Mouse (Mus musculus) liver, adult 2 months (tissue): ENCODE data around the gene Tent4b. TPM values are rescaled to one million over a fixed set of nuclear protein-coding genes. Genes with fewer than 3 reads are reported as not detected.
"Not testable (repeated sequence)": the region's sequence is repeated elsewhere in the genome, so short reads cannot be mapped to it uniquely, and the experiment has no call there.

Experiments used
- DNase-seq: peaks from one replicate; pipeline ENCODE4 v3.0.0-alpha.2; 2011; ENCODE audit warnings: low read depth, low spot score; ENCODE audit errors: extremely low read depth
- H3K27ac ChIP-seq: fragments of 200-500 bp; replicated peaks from 2 replicates; pipeline ENCODE4 v1.5.1; 2012; ENCODE audit warnings: low read depth, mild to moderate bottlenecking, control low read depth, inconsistent platforms, low read length; ENCODE audit not compliant: insufficient read depth
- H3K27me3 ChIP-seq: fragments of 200-500 bp; 2 replicates; pipeline ENCODE4 v1.6.1; 2012; ENCODE audit warnings: mild to moderate bottlenecking, moderate library complexity, low read length, inconsistent platforms; ENCODE audit not compliant: control insufficient read depth, insufficient read depth
- H3K36me3 ChIP-seq: fragments of 200-500 bp; 2 replicates; pipeline ENCODE4 v1.6.1; 2012; ENCODE audit warnings: low read length, inconsistent platforms; ENCODE audit not compliant: control insufficient read depth, insufficient read depth
- H3K4me1 ChIP-seq: fragments of 200-500 bp; 2 replicates; pipeline ENCODE4 v1.6.1; 2011; ENCODE audit warnings: low read length; ENCODE audit not compliant: control insufficient read depth, insufficient read depth
- H3K4me3 ChIP-seq: fragments of 200-500 bp; 2 replicates; pipeline ENCODE4 v1.5.1; 2011; ENCODE audit warnings: low read depth, mild to moderate bottlenecking, control low read depth, low read length, moderate library complexity; ENCODE audit not compliant: insufficient read depth
- H3K79me2 ChIP-seq: fragments of 200-500 bp; 2 replicates; pipeline ENCODE4 v1.6.1; 2012; ENCODE audit warnings: inconsistent platforms, mild to moderate bottlenecking, low read length, moderate library complexity; ENCODE audit not compliant: control insufficient read depth, insufficient read depth
- H3K9ac ChIP-seq: fragments of 200-500 bp; 2 replicates; pipeline ENCODE4 v1.6.1; 2012; ENCODE audit warnings: low read depth, mild to moderate bottlenecking, control low read depth, inconsistent platforms, low read length
- CTCF ChIP-seq: fragments of 200-500 bp; IDR thresholded peaks from 2 replicates; pipeline ENCODE4 v1.5.1; 2011; ENCODE audit warnings: low read depth, low read length, control low read depth
- POLR2A ChIP-seq: fragments of 200-500 bp; IDR thresholded peaks from 2 replicates; pipeline ENCODE4 v1.6.1; 2011; ENCODE audit warnings: low read length, control low read depth; ENCODE audit not compliant: insufficient read depth; ENCODE audit errors: extremely low read depth
- WGBS: fragments of 180-500 bp; shearing (Covaris S2); methylation state at CpG from one replicate; pipeline ENCODE4 v1.1.7; 2018; 5-methylcytosine and 5-hydroxymethylcytosine counted together
- polyA plus RNA-seq: library from polyadenylated mRNA; depleted of rRNA; stranded (reverse); fragments of >200 nt; gene quantifications from 2 replicates; pipeline ENCODE4 v1.2.3, GENCODE M21; 2012
- total RNA-seq: library from RNA; depleted of rRNA; stranded (reverse); fragments of >200 nt; gene quantifications from 2 replicates; pipeline ENCODE4 v1.2.3, GENCODE M21; 2014

Tent4b gene
- total and polyA plus RNA-seq, 2 experiments = 18.0 to 22.4 TPM

DNA sequence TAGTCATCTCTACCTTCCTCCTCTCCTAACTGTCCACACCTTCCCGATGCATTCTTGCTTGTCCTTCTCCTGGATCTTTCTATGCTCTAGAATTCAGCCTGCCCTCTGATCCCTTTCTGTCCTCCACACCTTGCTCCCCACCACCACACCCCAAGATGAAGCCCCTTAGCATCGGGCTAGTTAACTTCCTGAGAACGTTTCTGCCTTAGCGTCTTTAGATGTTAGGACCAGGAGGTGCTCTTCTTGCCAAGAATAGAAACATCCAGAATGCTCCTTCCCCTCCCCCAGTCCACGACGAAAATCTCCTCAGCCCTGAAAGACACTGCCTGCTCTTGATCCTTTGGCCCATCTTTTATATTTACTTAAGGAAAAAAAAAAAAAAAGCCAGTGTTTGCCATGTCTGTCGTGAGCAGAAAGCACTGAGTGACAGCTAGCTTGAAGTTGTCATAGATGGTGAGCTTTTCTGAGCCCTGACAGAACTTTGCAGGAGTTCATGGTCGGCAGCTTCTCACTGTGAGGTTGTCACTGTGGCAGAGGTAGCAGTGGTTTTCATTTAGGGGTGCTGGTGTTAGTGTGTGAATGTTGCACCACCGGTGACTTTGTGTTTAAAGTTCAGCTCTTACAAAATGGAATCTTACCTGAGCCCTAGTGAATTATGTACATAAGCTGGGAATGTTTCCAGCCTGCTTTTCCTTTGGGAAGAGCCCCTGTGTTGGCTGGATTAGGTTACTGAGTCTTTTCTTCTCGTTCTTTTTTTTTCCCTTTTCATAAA is 1.9 kb downstream of the Tent4b start:
- WGBS = 4% methylated on average over 10 of the region's 10 CpGs
- H3K4me1 ChIP-seq = peaks cover 27% of the 10 kb centered on the region
- TF ChIP-seq POLR2A (no peak), CTCF (no peak)

DNA sequence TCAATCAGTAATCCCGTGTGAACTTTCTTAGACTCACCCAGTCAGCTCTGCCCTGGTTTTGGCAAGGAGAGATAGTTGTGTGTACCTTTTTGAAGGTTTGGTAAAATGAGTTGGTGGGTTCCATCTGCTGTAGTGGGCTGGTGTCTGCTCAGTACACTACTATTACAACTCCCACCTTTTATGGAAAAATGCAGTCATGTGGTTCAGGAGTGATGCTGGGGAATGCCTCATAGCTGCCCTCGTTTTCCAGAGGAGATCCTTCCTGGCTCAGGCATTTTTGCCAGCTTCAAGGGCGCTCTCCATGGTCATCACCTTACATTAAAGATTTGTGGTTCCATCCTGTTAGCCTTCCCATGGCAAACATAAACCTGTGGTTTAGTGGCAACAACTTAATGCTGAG is 2.6 kb downstream of the Tent4b start:
- DNase-seq = no peak
- WGBS = 22% methylated on average over 3 of the region's 3 CpGs
- H3K4me3 ChIP-seq = no peak overlapping the region; the same call in 1 of the 2 replicates

More for the DNA sequence above, 1.9 kb downstream of the Tent4b start:
- Histone ChIP-seq H3K36me3 (peaks cover 2% of the 10 kb centered on the region; the same call in 1 of the 2 replicates), H3K9ac (peak overlapping the region; percentile 94), H3K79me2 (peaks cover 43% of the 10 kb centered on the region), H3K27ac (peak overlapping the region; percentile 84), H3K27me3 (no peaks in the 10 kb centered on the region), H3K4me3 (peak overlapping the region; percentile 94)
- peak; percentile 94 for DNase-seq

DNA sequence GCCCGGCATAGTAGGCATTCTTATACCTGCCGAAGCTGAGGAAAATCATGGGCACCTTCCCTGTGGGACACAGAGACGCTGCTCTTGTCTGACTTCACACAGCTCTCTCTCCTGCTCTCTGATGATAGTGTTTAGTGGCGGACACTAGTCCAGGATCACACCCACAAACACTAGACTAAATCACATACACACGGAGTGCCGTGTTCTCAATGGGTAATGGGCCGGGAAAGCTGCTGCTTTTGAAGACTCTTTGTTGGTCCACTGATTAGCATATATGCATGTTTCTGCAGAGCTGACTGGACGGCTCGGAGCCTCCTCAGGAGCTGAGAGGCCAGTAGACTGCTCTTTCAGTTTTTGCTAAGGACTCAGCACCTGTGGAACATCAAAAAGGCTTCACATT is 7.0 kb downstream of the Tent4b start:
- peaks cover 55% of the 10 kb centered on the region for H3K4me1 ChIP-seq
- H3K36me3 ChIP-seq = peaks cover 7% of the 10 kb centered on the region; the same call in 1 of the 2 replicates
- H3K9ac ChIP-seq = no peak overlapping the region
- peaks cover 59% of the 10 kb centered on the region for H3K79me2 ChIP-seq
- H3K27me3 ChIP-seq = no peaks in the 10 kb centered on the region
- TF ChIP-seq CTCF = no peak
- no peak for TF ChIP-seq POLR2A
- DNase-seq = no peak
- H3K4me3 ChIP-seq = no peak overlapping the region
- H3K27ac ChIP-seq = no peak overlapping the region
- WGBS = 93% methylated on average over 9 of the region's 9 CpGs

More for the DNA sequence above, 2.6 kb downstream of the Tent4b start:
- Histone ChIP-seq H3K79me2 (peaks cover 46% of the 10 kb centered on the region), H3K4me1 (peaks cover 29% of the 10 kb centered on the region), H3K27me3 (no peaks in the 10 kb centered on the region), H3K9ac (peak overlapping the region; percentile 34), H3K27ac (peak overlapping the region; percentile 84), H3K36me3 (peaks cover 2% of the 10 kb centered on the region; the same call in 1 of the 2 replicates)
- no peak for TF ChIP-seq CTCF
- TF ChIP-seq POLR2A = no peak

DNA sequence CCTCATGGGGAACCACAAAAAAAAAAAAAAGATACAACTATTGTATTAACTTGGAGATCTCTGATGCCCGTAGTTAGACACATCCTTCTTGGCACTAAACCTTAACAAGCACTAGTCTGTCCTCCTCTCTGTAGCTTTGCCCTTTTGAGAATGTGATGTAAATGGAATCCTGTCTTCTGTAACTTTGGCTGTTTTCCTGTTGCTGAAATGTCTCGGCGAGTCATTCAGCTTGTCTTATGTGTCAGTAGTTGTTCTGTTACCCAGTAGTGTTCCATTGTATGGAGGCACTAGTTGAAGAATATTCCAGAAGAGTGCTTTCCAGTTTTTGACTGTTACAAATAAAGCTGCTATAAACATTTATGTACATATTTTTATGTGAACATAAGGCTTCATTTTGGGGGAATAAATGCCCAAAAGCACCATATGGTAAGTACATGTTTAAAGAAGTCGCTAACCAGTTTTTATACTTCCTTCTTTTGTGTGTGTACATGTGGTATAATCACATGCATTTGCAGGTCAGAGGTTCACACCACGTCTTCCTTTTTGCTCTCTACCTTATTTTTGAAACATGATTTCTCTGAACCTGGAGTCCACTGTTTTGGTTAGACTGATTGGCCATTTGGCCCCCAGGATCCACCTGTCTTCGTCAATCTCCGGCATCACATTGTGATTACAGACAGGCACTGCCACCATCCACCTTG is 8.3 kb downstream of the Tent4b start:
- DNase-seq = no peak
- TF ChIP-seq CTCF = no peak
- no peak for TF ChIP-seq POLR2A
- H3K79me2 ChIP-seq = peaks cover 61% of the 10 kb centered on the region
- no peak overlapping the region for H3K9ac ChIP-seq
- H3K4me1 ChIP-seq = peaks cover 49% of the 10 kb centered on the region
- no peak overlapping the region for H3K4me3 ChIP-seq
- no peak overlapping the region for H3K27ac ChIP-seq
- H3K36me3 ChIP-seq = peaks cover 7% of the 10 kb centered on the region; the same call in 1 of the 2 replicates
- H3K27me3 ChIP-seq = no peaks in the 10 kb centered on the region
- 64% methylated on average over 7 of the region's 7 CpGs for WGBS

DNA sequence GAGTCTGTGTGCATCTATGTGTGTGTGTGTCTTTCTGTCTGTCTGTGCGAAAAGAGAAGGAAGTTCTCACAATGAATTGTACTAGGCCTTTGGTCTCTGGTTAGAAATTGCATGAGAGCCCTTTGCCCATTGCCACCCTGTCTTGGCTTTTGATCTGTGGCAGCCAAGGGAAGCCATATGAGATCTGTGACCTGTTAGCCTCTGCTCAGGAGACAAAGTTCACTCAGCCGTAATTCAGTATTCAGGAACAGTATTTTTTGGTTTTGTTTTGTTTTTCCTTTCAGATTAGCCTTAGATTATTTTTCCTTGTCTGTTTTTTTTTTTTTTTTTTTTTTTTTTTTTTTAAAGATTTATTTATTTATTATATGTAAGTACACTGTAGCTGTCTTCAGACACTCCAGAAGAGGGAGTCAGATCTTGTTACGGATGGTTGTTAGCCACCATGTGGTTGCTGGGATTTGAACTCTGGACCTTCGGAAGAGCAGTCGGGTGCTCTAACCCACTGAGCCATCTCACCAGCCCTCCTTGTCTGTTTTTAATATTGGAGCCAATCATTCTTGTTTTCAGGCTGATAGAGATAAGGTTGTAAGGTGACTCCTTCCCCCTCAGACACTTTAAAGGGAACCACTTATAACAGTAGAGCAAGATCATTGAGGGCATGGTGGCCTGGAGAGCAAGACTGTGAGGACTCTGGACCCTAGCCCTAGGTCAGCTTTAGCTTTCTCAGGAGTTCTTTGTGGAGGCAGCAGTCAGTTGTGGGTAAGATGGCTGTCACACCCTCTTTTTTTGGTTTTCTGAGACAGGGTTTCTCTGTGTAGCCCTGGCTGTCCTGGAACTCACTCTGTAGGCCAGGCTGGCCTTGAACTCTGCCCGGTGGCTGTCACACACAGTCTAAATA is 11.2 kb downstream of the Tent4b start:
- not testable (repeated sequence) for H3K9ac ChIP-seq
- peak overlapping the region; percentile 87 for H3K27ac ChIP-seq
- DNase-seq = peak; percentile 97

More for the DNA sequence above, 11.2 kb downstream of the Tent4b start:
- peaks cover 37% of the 10 kb centered on the region for H3K4me1 ChIP-seq
- H3K27me3 ChIP-seq, H3K4me3 ChIP-seq, H3K36me3 ChIP-seq: not testable (repeated sequence)
- peaks cover 48% of the 10 kb centered on the region; the same call in 1 of the 2 replicates for H3K79me2 ChIP-seq
- 28% methylated on average over 6 of the region's 6 CpGs for WGBS
